Mouse (Mus musculus) testis, adult 2 months (tissue): ENCODE data around the gene Myo1b.

ENCODE experiments used
- CTCF ChIP-seq: fragments of 200-500 bp; IDR thresholded peaks from 2 replicates; pipeline ENCODE4 v1.5.1; 2012; ENCODE audit warnings: low read depth, mild to moderate bottlenecking, inconsistent platforms, low read length, moderate library complexity; ENCODE audit not compliant: control insufficient read depth, insufficient read depth, insufficient replicate concordance
- POLR2A ChIP-seq: fragments of 200-500 bp; IDR thresholded peaks from 2 replicates; pipeline ENCODE4 v1.6.1; 2012; ENCODE audit warnings: low read depth, mild to moderate bottlenecking, inconsistent platforms, low read length, moderate library complexity; ENCODE audit not compliant: control insufficient read depth

DNA sequence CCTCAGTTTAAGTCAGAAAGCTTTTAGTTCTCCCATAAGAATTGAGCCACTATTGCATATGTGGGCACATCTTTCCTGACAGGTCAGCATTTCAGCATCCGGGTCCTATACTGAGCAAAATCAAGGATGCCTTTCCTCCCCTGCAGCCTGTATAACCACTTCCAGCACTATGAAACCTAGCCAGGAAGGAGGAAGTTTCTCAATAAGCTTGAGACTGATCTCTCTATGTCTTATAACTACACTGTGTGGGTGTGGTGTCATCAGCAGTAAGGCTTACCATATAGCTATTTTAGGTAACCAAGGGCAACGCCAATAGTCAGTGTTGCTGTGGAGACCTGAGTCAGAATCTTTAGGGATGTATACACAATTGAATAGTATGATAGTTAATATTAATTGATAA, 48.8 kb upstream of the Myo1b start:
- TF ChIP-seq CTCF (no peak), POLR2A (no peak)
